Mouse (Mus musculus) inflammation-experienced regulatory T-cells, adult 16 weeks (primary cell): Measurements from ENCODE around the gene Srpk3. TPM values are rescaled to one million over a fixed set of nuclear protein-coding genes. Genes with fewer than 3 reads are reported as not detected.

ENCODE experiments used
- polyA plus RNA-seq: library from polyadenylated mRNA; unstranded; fragments of 100-300 nt; shearing (Covaris generic); gene quantifications from one replicate; pipeline ENCODE4 v1.2.1, GENCODE M21; 2017

The Srpk3 gene
- polyA plus RNA-seq, result 1.6 TPM

GRCm38 (mm10) chrX:73774168-73774760, at the start of gene Srpk3:
Srpk3 (plus strand) TSS chrX:73774405.

GRCm38 (mm10) chrX:73756334-73757140, 17.7 kb upstream of the Srpk3 start, which contains the start of gene Plxnb3:
Plxnb3 (plus strand) TSS chrX:73757090.

GRCm38 (mm10) chrX:73786364-73787224, 12.4 kb downstream of the Srpk3 start, which contains the start of the genes Idh3g and Ssr4:
Idh3g (minus strand) TSS chrX:73786897.
Ssr4 (plus strand) TSS chrX:73787028.

GRCm38 (mm10) chrX:73824185-73825151, 50.3 kb downstream of the Srpk3 start, which contains the start of gene Pdzd4:
Pdzd4 (minus strand) TSS chrX:73824969.

Other genes with a start within 250 kb of the Srpk3 start
- gene Dusp9, start 135.0 kb upstream of the Srpk3 start, polyA plus RNA-seq, result 0.49 TPM
- 3.0 TPM for gene Pnck, start 114.3 kb upstream of the Srpk3 start, polyA plus RNA-seq
- 0.63 TPM for gene Slc6a8, start 101.3 kb upstream of the Srpk3 start, polyA plus RNA-seq
- gene Bcap31, start 58.2 kb upstream of the Srpk3 start, polyA plus RNA-seq, result 307 TPM
- 48.1 TPM for gene Abcd1, start 57.8 kb upstream of the Srpk3 start, polyA plus RNA-seq
- gene Plxnb3, start 17.3 kb upstream of the Srpk3 start, polyA plus RNA-seq, result 0.06 TPM
- gene Idh3g, start 12.5 kb downstream of the Srpk3 start, polyA plus RNA-seq, result 226 TPM
- gene Ssr4, start 12.6 kb downstream of the Srpk3 start, polyA plus RNA-seq, result 243 TPM
- 0.44 TPM for gene Pdzd4, start 50.6 kb downstream of the Srpk3 start, polyA plus RNA-seq
- gene Avpr2, start 117.7 kb downstream of the Srpk3 start, polyA plus RNA-seq, result 4.2 TPM
- gene L1cam, start 121.7 kb downstream of the Srpk3 start, polyA plus RNA-seq, result 9.2 TPM
- 322 TPM for gene Arhgap4, start 147.5 kb downstream of the Srpk3 start, polyA plus RNA-seq
- 224 TPM for gene Naa10, start 147.5 kb downstream of the Srpk3 start, polyA plus RNA-seq
- 11.6 TPM for gene Renbp, start 156.4 kb downstream of the Srpk3 start, polyA plus RNA-seq
- 69.3 TPM for gene Hcfc1, start 192.0 kb downstream of the Srpk3 start, polyA plus RNA-seq
- 38.8 TPM for gene Irak1, start 249.5 kb downstream of the Srpk3 start, polyA plus RNA-seq